Mouse (Mus musculus): ENCODE data around the gene Cdiptos.

The Cdiptos gene

GRCm38 (mm10) chr7:126965568-126965967, 10.3 kb downstream of the Cdiptos start:
- no peak for DNase-seq

GRCm38 (mm10) chr7:126963548-126964286, 12.2 kb downstream of the Cdiptos start:
- peak; percentile 38 for DNase-seq

GRCm38 (mm10) chr7:126961965-126962364, 13.9 kb downstream of the Cdiptos start:
- DNase-seq, result no peak

- DNase-seq, result no peak
These were observed 14.8 kb downstream of the Cdiptos start for GRCm38 (mm10) chr7:126961095-126961494.

- no peak for DNase-seq
These were observed 16.1 kb downstream of the Cdiptos start for GRCm38 (mm10) chr7:126959780-126960179.

DNA sequence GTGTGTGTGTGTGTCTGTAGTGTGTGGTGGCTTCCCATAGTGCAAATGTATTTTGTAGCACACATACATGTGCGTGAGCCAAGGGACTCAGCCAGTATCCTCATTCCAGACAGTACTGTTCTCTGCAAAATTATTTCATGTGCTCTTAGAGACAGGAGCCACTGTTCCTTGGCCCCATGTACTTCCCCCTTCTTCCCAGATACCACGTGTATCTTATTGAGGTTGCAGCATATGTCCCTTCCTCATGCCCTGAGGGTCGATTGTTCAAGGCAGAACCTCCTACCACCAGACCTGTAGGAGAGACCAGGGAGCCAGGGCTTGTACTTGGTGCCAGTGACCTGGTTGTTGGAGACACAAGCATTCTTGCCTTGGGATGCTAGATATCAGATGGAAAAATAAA, 20.8 kb downstream of the Cdiptos start:
- DNase-seq, result no peak

- DNase-seq, result no peak
These were observed 23.3 kb downstream of the Cdiptos start for GRCm38 (mm10) chr7:126952646-126953045.

- no peak for DNase-seq
These were observed 24.2 kb downstream of the Cdiptos start for GRCm38 (mm10) chr7:126951741-126952140.

- no peak for DNase-seq
These were observed 25.0 kb downstream of the Cdiptos start for GRCm38 (mm10) chr7:126950647-126951615.

- DNase-seq, result peak; percentile 77
These were observed 25.9 kb downstream of the Cdiptos start, which contains the start of gene Sez6l2 for GRCm38 (mm10) chr7:126949793-126950646. TSS of gene Sez6l2 (plus strand) at chr7:126950563.

GRCm38 (mm10) chr7:126949403-126949792, 26.5 kb downstream of the Cdiptos start, which contains the start of gene Asphd1:
TSS of gene Asphd1 (minus strand) at chr7:126949582.
- no peak for DNase-seq

- DNase-seq, result no peak
These were observed 27.3 kb downstream of the Cdiptos start for GRCm38 (mm10) chr7:126948626-126949025.

- no peak for DNase-seq
These were observed 29.4 kb downstream of the Cdiptos start for GRCm38 (mm10) chr7:126946530-126946929.

GRCm38 (mm10) chr7:126941801-126942200, 34.1 kb downstream of the Cdiptos start:
- no peak for DNase-seq

DNA sequence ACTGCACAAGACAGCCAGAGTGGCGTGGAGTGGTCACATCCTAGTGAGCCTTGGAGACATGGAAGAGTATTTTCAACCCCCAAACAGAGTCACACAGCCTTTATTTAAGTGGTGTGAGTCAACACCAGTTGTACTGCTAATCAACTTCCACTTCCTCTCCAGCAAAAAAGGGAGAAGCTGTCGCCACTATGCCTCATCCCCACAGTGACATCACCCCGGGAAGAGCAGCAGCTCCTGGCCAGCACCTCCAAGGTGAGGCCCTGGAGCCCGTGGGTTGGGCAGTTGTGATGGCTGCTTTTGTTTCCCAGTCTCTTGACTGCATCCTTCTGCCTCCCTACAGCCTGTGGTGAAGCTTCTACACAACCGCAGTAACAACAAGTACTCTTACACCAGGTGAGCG, 34.7 kb downstream of the Cdiptos start:
- no peak for DNase-seq

GRCm38 (mm10) chr7:126932652-126933051, 43.2 kb downstream of the Cdiptos start:
- no peak for DNase-seq

DNA sequence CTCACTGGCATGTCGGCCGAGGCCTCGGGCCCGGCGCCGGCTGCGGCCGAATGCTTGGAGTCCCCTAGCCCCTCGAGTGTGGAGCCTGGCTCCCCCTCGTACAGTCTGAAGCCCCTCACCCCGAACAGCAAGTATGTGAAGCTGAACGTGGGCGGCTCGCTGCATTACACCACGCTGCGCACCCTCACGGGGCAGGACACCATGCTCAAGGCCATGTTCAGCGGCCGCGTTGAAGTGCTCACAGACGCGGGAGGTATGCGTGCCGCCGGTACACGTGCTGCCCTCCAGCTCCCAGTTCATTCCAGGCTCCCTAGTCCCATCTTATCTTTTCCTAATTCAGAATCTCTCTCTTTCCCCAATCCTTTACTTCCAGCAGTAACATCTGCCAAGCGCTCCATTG, 46.9 kb downstream of the Cdiptos start:
- DNase-seq, result no peak

GRCm38 (mm10) chr7:126928384-126929037, 47.4 kb downstream of the Cdiptos start, which contains the start of gene Kctd13:
TSS of gene Kctd13 (plus strand) at chr7:126928879.
- peak; percentile 92 for DNase-seq

DNA sequence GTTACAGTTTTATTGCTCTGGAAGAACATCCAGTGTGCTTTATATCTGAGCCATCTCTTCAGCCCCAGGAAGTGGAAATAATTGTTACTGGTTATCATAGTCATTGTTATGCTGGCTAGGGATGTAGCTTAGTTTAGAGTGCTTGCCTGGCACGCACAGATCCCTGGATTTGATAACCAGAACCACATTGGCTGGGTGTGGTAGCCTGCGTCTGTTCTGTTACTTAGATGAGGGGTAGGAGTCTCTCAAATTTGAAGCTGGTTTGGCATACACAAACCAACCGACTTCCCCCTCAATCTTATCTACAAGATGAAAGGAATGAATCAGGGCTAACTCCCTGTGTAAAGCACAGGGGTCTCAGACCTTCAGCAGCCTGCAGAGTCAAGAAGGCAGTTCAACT, 49.6 kb downstream of the Cdiptos start:
- DNase-seq, result no peak

DNA sequence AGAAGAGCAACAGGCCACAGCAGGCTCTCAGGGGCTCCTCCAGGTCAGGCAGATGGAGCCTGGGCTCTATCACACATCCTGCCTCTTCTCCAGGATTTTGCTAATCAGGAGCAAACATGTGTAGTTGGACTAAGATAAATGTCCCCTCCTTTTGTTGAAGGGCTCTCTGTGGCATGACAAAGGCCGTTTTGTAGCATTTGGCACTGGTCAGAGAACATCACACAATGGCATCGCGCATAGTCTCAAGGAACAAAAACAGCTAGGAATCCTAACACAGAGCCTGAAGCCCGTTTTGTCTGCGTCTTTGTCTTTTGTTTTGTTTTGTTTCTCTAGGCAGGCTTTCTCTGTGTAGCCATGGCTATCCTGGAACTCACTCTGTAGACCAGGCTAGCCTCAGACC, 51.9 kb downstream of the Cdiptos start:
- DNase-seq, result no peak

GRCm38 (mm10) chr7:126922624-126923060, 53.3 kb downstream of the Cdiptos start, which contains the start of gene Tmem219:
TSS of gene Tmem219 (minus strand) at chr7:126922917.
- DNase-seq, result peak; percentile 91

All from kidney, adult 11 months (tissue).